In the genomic region with DNA sequence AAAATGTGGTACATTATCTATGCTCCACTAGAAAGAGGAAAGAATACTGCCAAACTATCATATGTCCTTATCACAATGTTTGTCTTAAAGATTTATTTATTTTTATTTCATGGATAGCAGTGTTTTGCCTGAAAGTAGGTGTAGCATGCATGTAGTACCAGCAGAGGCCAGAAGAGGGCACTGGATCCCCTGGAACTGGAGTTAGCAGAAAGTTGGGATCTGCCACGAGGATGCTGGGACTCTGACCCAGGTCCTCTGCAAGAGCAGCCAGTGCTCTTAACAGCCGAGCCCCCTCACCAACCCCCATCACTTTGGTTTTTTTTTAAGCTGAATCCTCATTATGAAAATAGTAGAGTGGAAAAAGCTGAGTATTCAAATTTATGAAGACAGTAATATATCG, we compare ENCODE assay signal across 9 mouse cellular contexts. TPM values are rescaled to one million over a fixed set of nuclear protein-coding genes. Genes with fewer than 3 reads are reported as not detected.
DNase-seq lines count a peak whose midpoint lies in the region; ATAC-seq and TF ChIP-seq lines count a peak whose summit lies in the region.
"Had no signal": no experiment of that assay in that cellular context is flagged by ENCODE, and none has a peak within 500 bp of the region (broad histone marks: within the 10 kb centered on the region; RNA-seq: fewer than 3 reads in every experiment).

No protein-coding gene starts in this region.

- TF ChIP-seq EP300 in heart, postnatal 0 days (IDR thresholded peaks at IDR 0.05; ENCODE audit: low read depth), result no peak

- no peaks in the 10 kb centered on the region for H3K9me3 ChIP-seq in heart, postnatal 0 days (replicated peaks; ENCODE audit: control insufficient read depth, low read length)
- H3K9me3 ChIP-seq in heart, embryonic 10.5 days, result no peaks in the 10 kb centered on the region
- H3K9me3 ChIP-seq in lung, embryonic 14.5 days (ENCODE audit: low read depth, low read length), result no peaks in the 10 kb centered on the region
- H3K9me3 ChIP-seq: hindbrain, embryonic 15.5 days had no signal

- H3K27ac ChIP-seq in heart, postnatal 0 days (ENCODE audit: low read depth), result no peak overlapping the region
- H3K27ac ChIP-seq in heart, embryonic 10.5 days, result no peak overlapping the region
- no peak overlapping the region for H3K27ac ChIP-seq in lung, embryonic 14.5 days (ENCODE audit: low read depth)
- H3K27ac ChIP-seq: hindbrain, embryonic 15.5 days had no signal

- no peaks in the 10 kb centered on the region for H3K4me1 ChIP-seq in heart, postnatal 0 days (ENCODE audit: control insufficient read depth, insufficient read depth)
- H3K4me1 ChIP-seq in heart, embryonic 10.5 days, result peaks cover 27% of the 10 kb centered on the region
- H3K4me1 ChIP-seq in lung, embryonic 14.5 days (ENCODE audit: insufficient read depth), result peaks cover 4% of the 10 kb centered on the region; the same call in 1 of the 2 replicates
- H3K4me1 ChIP-seq: hindbrain, embryonic 15.5 days had no signal

- no peaks in the 10 kb centered on the region for H3K27me3 ChIP-seq in heart, postnatal 0 days (ENCODE audit: control insufficient read depth, insufficient read depth, low read length)
- no peaks in the 10 kb centered on the region for H3K27me3 ChIP-seq in heart, embryonic 10.5 days (ENCODE audit: insufficient read depth, poor library complexity, severe bottlenecking)
- H3K27me3 ChIP-seq in lung, embryonic 14.5 days (ENCODE audit: insufficient read depth, low read length), result no peaks in the 10 kb centered on the region
- H3K27me3 ChIP-seq: hindbrain, embryonic 15.5 days had no signal

- H3K4me3 ChIP-seq in heart, postnatal 0 days (ENCODE audit: low read depth, low read length), result no peak overlapping the region
- H3K4me3 ChIP-seq in heart, embryonic 10.5 days, result no peak overlapping the region
- H3K4me3 ChIP-seq in lung, embryonic 14.5 days (ENCODE audit: low read depth, low read length), result no peak overlapping the region
- H3K4me3 ChIP-seq: hindbrain, embryonic 15.5 days had no signal

- H3K4me2 ChIP-seq in heart, postnatal 0 days (ENCODE audit: low read depth, low read length), result no peak overlapping the region
- H3K4me2 ChIP-seq in lung, embryonic 14.5 days, result no peak overlapping the region
- H3K4me2 ChIP-seq: hindbrain, embryonic 15.5 days had no signal

- H3K36me3 ChIP-seq in heart, postnatal 0 days (replicated peaks; ENCODE audit: control insufficient read depth, insufficient read depth, low read length), result peaks cover 9% of the 10 kb centered on the region; the same call in 1 of the 2 replicates
- peaks cover 10% of the 10 kb centered on the region for H3K36me3 ChIP-seq in heart, embryonic 10.5 days
- H3K36me3 ChIP-seq in lung, embryonic 14.5 days (ENCODE audit: insufficient read depth), result no peaks in the 10 kb centered on the region
- H3K36me3 ChIP-seq: hindbrain, embryonic 15.5 days had no signal

- WGBS in heart, postnatal 0 days, result 79% methylated on average over 3 of the region's 3 CpGs
- WGBS in heart, embryonic 10.5 days, result 79% methylated on average over 3 of the region's 3 CpGs
- WGBS in lung, embryonic 14.5 days, result 75% methylated on average over 3 of the region's 3 CpGs

- no peak for ATAC-seq in heart, postnatal 0 days (ENCODE audit: insufficient read depth, low read depth)
- no peak for ATAC-seq in lung, embryonic 14.5 days (ENCODE audit: insufficient read depth)

- TF ChIP-seq CTCF in heart, postnatal 0 days (IDR thresholded peaks at IDR 0.05; ENCODE audit: low read depth), result peak; percentile 48
- TF ChIP-seq CTCF in lung, embryonic 14.5 days (IDR thresholded peaks at IDR 0.05; ENCODE audit: low read depth), result peak; percentile 73

- DNase-seq in heart, postnatal 0 days (ENCODE audit: low spot score), result no peak
- no peak for DNase-seq in heart, embryonic 10.5 days (ENCODE audit: low spot score)
- peak; percentile 43 for DNase-seq in urinary bladder, postnatal 14 days (ENCODE audit: low spot score)
- DNase-seq in urinary bladder, postnatal 10 days (ENCODE audit: low spot score), result no peak
- DNase-seq in lung, embryonic 14.5 days, result peak; percentile 56
- no peak for DNase-seq in layer of hippocampus, adult 9-11 months
- DNase-seq in frontal cortex, postnatal 25 days (ENCODE audit: low spot score in 2 of 2), result no peak
- DNase-seq in embryo, embryonic 10.5 days (ENCODE audit: low spot score), result no peak

- no peak overlapping the region for H3K9ac ChIP-seq in heart, postnatal 0 days (replicated peaks; ENCODE audit: low read depth, low read length)
- no peak overlapping the region for H3K9ac ChIP-seq in lung, embryonic 14.5 days
- H3K9ac ChIP-seq: hindbrain, embryonic 15.5 days had no signal

RNA-seq across cellular contexts. Expression of gene Msrb3, which starts 37.7 kb away (rescaled TPM):
- total RNA-seq in heart, postnatal 0 days (2014; rRNA removed; ENCODE audit: low replicate concordance), result 122 and 134 TPM in 2 replicates
- polyA plus RNA-seq in heart, postnatal 0 days (2015; fragmentation: Nextera tagmentation; extraction: Ambion mirVana), result 29.5 and 45.0 TPM in 2 replicates
- 15.4 and 20.6 TPM in 2 replicates for polyA plus RNA-seq in heart, embryonic 10.5 days (2016; fragmentation: Nextera tagmentation; extraction: Ambion mirVana)
- 13.0 and 14.1 TPM in 2 replicates for polyA plus RNA-seq in lung, embryonic 14.5 days (2014; fragmentation: Nextera tagmentation; extraction: Ambion mirVana)

Comparison
In these comparisons a context has a peak if more than half of its experiments do, and no peak if none do; other contexts are left out.
1. DNase-seq: peak in urinary bladder, postnatal 14 days (single experiment) and lung, embryonic 14.5 days (single experiment); none in heart, postnatal 0 days (single experiment), heart, embryonic 10.5 days (single experiment), urinary bladder, postnatal 10 days (single experiment), layer of hippocampus, adult 9-11 months (single experiment), frontal cortex, postnatal 25 days (0 of 2) and embryo, embryonic 10.5 days (single experiment).